Mouse (Mus musculus) 3134 (cell line): ENCODE measurements around the gene 4933402J07Rik.

Source experiments
- DNase-seq: peaks from one replicate; pipeline ENCODE4 v3.0.0-alpha.2; 2011; ENCODE audit warnings: low spot score; ENCODE audit not compliant: insufficient read length; ENCODE audit errors: extremely low read depth

4933402J07Rik gene

DNA sequence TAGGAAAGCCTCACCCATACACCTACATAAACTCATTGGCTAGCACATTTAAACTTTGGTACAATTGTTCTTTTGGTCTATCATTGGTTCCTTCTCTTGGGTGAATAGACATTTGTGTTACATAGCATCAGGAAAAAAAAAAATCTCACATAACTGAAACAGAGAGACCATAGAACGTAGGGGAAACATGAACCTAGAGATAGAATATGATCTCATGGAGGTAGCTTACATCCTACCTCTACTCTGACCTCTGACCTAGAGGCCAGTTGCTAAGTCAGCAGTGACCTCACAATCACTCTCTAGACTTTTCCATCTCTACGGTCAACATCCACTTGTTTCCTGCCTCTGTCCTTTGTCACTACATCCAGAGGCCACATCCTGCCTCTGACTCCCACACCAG, at the start of gene 4933402J07Rik:
TSS of gene 4933402J07Rik (plus strand) at position 301 of the 400 bp plus-strand sequence.
- no peak for DNase-seq

DNA sequence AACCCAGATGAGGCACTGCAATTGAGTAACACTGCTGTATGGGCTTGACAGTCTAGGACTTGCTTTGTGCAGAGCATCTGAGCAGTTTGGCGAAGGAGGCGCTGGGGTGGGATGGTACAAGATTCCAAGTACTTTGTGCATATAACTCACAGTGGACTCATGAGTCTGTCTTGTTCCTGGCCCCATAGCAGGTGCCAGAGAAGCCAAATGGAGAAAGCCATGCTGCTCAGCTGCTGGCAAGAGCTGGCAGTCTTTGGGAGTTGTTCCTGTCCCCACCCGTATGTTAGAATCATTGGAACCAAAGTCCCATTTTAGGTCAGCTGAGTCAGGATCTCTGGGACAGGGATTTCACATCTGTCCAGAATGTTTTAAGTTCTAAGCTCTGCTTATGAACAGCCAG, 46.5 kb upstream of the 4933402J07Rik start:
- no peak for DNase-seq

DNA sequence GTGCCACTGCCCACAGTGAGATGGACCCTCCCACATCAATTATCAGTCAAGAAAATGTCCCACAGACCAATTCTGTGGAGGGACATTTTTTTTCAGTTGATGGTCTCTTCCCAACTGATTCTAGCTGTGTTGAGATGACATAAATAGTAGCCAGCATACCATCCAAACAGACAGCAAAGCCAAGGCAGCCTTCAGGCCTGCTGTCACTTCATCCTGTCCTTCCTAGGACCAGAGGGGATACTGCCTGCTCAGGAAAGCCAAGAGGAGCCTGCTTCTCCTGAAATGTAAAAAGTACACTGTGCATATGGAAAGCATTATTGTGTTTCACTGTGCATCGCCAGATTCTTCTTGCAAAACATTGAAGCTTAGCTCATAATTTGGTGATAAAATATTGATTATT, 38.6 kb upstream of the 4933402J07Rik start:
- DNase-seq: no peak

DNA sequence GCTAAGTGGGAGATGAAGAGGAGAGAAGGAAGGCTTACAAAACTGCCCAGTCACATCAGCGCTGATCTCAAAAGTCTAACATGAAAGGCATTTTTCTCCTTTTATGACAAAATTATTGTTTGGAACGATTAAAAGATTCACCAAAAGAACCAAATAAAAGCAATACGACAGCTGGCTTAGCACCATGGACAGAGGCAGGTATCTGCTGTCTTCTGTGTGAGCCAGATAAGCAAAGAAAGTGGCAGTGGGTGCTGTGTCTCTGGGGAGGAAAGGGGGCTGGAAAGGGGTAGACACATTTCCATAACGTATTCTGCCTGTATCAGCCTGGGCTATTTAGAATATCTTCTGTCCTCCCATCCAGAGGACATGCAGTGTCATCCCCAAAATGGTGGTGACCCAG, 32.5 kb upstream of the 4933402J07Rik start:
- no peak for DNase-seq

DNA sequence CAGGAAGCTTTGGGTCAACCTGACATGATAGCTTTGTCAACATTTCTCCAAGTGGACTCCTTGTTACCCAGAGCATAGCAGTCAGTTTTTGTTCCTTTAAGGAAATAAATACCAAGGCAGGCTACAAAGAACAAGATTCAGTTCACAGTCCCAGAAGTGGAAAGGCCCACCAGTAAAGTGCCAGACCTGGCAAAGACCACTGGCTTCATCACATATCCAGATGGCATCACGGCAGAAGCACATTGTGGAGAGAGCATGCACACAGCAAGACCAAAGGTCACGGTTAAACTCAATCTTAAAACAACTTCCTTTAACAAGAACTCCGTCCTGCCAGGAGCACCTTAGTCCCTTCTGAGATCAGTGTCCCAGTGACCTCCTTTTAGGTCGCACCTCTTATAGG, 30.2 kb upstream of the 4933402J07Rik start:
- DNase-seq: no peak

- no peak for DNase-seq
These were observed 28.8 kb upstream of the 4933402J07Rik start for GRCm38 (mm10) chr8:87534846-87535245.

DNA sequence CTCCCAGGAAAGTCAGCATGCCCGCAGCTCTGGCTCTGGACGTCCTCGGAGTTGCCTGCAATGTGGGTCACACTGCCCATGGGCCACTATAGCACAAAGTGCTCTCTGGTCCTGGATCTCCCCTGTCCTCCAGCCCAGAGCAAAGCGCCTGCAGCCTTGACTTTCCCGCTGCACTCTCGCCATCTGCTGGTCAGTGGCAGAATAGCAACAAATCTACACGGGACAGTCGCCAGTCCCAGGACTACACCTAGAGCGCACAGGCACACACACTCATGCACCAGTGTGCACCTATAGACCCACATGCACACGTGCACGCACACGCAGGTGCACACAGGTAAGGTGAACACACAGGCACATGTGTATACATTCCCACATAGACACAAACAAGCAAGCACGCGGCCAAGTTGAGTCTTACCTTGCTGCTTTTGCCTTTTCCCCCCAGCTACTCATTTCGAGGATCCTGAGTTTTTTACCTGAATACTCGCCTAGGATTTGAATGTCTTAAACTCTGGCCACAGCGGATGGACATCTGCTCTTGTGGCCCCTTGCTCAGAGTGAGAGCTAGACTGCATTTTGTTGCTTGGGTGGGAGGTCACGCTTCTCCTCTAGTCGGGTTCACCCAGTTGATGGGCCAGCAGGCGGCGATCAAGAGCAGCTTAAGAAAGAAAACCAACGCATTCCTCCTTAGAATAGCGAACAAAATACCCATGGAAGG, 26.9 kb upstream of the 4933402J07Rik start:
- peak; percentile 61 for DNase-seq

GRCm38 (mm10) chr8:87539829-87540394, 23.7 kb upstream of the 4933402J07Rik start:
- no peak for DNase-seq

GRCm38 (mm10) chr8:87549881-87550280, 13.8 kb upstream of the 4933402J07Rik start:
- no peak for DNase-seq

GRCm38 (mm10) chr8:87552801-87553200, 10.9 kb upstream of the 4933402J07Rik start:
- no peak for DNase-seq

- DNase-seq: no peak
These were observed 2.9 kb upstream of the 4933402J07Rik start for GRCm38 (mm10) chr8:87560801-87561200.

GRCm38 (mm10) chr8:87569203-87569602, 5.5 kb downstream of the 4933402J07Rik start:
- DNase-seq: no peak

- no peak for DNase-seq
These were observed 6.3 kb downstream of the 4933402J07Rik start for GRCm38 (mm10) chr8:87569706-87570563.

- DNase-seq: no peak
These were observed 6.9 kb downstream of the 4933402J07Rik start for GRCm38 (mm10) chr8:87570564-87570855.

DNA sequence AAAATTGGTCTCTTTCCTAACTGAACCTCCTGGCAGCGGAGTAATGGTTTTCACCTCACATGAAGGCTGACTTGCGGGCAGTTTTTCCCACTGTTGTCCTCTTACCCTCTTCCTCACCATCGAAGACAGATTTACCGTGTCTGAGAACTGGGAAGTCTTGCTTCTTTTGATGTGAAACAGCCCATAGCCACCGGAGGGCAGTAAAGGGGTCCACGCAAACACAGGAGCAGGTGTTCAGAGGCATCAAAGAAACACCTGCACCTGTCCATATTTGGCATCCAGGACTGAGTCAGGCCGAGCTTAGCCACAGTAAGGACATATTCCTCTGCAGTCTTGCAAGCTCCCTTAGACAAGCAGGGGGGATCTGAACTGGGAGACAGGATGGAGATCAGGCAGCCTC, 7.2 kb downstream of the 4933402J07Rik start:
- no peak for DNase-seq

GRCm38 (mm10) chr8:87594272-87594671, 30.6 kb downstream of the 4933402J07Rik start:
- DNase-seq: peak; percentile 14

GRCm38 (mm10) chr8:87602731-87603130, 39.1 kb downstream of the 4933402J07Rik start:
- DNase-seq: no peak

GRCm38 (mm10) chr8:87609110-87609509, 45.5 kb downstream of the 4933402J07Rik start:
- DNase-seq: no peak

DNA sequence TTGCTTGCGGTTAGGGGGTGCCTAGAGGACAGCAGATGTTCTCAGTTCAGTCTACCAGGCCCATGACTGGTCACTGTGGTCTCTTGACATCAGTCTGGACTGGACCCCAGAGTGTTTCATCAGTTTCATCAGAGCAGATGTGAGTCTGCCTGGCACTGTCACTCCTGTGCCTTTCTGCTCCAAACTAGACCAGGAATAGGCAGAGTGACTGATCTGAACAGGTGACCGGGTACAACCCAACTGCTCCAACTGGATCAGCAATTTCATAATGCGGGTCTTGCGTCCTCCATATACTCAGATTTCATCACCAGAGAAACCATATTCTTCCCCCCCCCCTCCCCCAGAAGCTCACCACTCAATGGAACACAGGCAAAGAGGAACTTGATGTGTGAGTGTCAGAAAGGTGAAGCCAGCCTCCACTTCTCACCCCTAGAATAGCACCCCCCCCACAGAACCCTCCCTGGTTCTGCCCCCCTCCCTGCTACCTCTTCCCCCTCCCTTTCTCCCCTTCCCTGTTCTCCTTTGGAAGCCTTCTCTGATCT, 46.1 kb downstream of the 4933402J07Rik start:
- DNase-seq: no peak

DNA sequence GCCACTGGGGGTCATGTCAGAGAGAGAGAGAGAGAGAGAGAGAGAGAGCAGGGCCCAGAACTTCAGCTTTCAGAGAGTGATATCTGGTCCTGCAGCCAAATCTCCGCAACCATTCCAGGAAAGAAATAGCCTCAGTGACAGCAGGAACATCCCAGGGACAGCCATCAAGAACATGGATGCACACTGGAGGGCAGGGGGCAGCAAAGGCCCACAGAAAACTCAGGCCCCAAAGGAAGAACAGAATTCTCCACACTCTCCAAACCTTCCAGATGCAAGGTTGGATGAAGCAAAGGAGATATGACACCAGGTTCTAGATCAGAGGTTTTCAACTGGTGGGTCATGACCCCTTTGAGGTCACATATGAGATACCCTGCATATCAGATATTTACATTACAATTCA, 50.0 kb downstream of the 4933402J07Rik start:
- no peak for DNase-seq

- DNase-seq: peak; percentile 57
These were observed 55.5 kb downstream of the 4933402J07Rik start for GRCm38 (mm10) chr8:87619118-87619517.
